Mouse (Mus musculus) lung, postnatal 25 days (tissue): ENCODE measurements around the gene Hcn3.

Source experiments
- DNase-seq: peaks from one replicate; pipeline ENCODE4 v3.0.0; 2022; ENCODE audit warnings: low spot score

Hcn3 gene

GRCm38 (mm10) chr3:89159616-89160344 lies at the start of gene Hcn3:
Gene Hcn3, minus strand, starts transcription at chr3:89160196.
- peak; percentile 26 for DNase-seq

GRCm38 (mm10) chr3:89209731-89210130 lies 49.7 kb upstream of the Hcn3 start:
- DNase-seq = no peak

GRCm38 (mm10) chr3:89208736-89209135 lies 48.7 kb upstream of the Hcn3 start:
- no peak for DNase-seq

- DNase-seq = no peak
Observed at GRCm38 (mm10) chr3:89208075-89208657, 48.2 kb upstream of the Hcn3 start.

- no peak for DNase-seq
Observed at GRCm38 (mm10) chr3:89206695-89207094, 46.7 kb upstream of the Hcn3 start.

- no peak for DNase-seq
Observed at GRCm38 (mm10) chr3:89206079-89206478, 46.1 kb upstream of the Hcn3 start.

- DNase-seq = no peak
Observed at GRCm38 (mm10) chr3:89203142-89203514, 43.1 kb upstream of the Hcn3 start.

- peak; percentile 88 for DNase-seq
Observed at GRCm38 (mm10) chr3:89202253-89203141, 42.5 kb upstream of the Hcn3 start, which contains the start of gene Gba. Gene Gba, plus strand, starts transcription at chr3:89202928.

GRCm38 (mm10) chr3:89199839-89200238 lies 39.8 kb upstream of the Hcn3 start:
- no peak for DNase-seq

- DNase-seq = peak; percentile 91
Observed at GRCm38 (mm10) chr3:89195979-89196877, 36.2 kb upstream of the Hcn3 start.

GRCm38 (mm10) chr3:89193853-89194252 lies 33.9 kb upstream of the Hcn3 start:
- no peak for DNase-seq

GRCm38 (mm10) chr3:89193351-89193750 lies 33.4 kb upstream of the Hcn3 start:
- DNase-seq = no peak

- DNase-seq = no peak
Observed at GRCm38 (mm10) chr3:89190436-89190835, 30.4 kb upstream of the Hcn3 start.

- DNase-seq = no peak
Observed at GRCm38 (mm10) chr3:89188478-89188875, 28.5 kb upstream of the Hcn3 start.

GRCm38 (mm10) chr3:89187690-89188477 lies 27.9 kb upstream of the Hcn3 start:
- DNase-seq = no peak

GRCm38 (mm10) chr3:89187197-89187596 lies 27.2 kb upstream of the Hcn3 start:
- no peak for DNase-seq

GRCm38 (mm10) chr3:89183959-89184315 lies 23.9 kb upstream of the Hcn3 start:
- DNase-seq = no peak

GRCm38 (mm10) chr3:89183058-89183958 lies 23.3 kb upstream of the Hcn3 start, which contains the start of gene Fam189b:
Gene Fam189b, plus strand, starts transcription at chr3:89183143.
- peak; percentile 84 for DNase-seq

GRCm38 (mm10) chr3:89182531-89183057 lies 22.6 kb upstream of the Hcn3 start:
- DNase-seq = no peak
